Mouse (Mus musculus) erythroid progenitor cell, adult 5-6 weeks (primary cell): ENCODE data around the gene Atraid. TPM values are rescaled to one million over a fixed set of nuclear protein-coding genes. Genes with fewer than 3 reads are reported as not detected.
A peak's percentile ranks its signal among the peaks of the same experiment; 100 is the strongest.
"Not testable (repeated sequence)": the region's sequence is repeated elsewhere in the genome, so short reads cannot be mapped to it uniquely, and the experiment has no call there.

Experiments used
- ATAC-seq: replicated peaks from 2 replicates; pipeline ENCODE4 v1.8.0; 2016; ENCODE audit warnings: moderate number of reproducible peaks, mild to moderate bottlenecking, moderate TSS enrichment, inconsistent platforms; ENCODE audit not compliant: poor library complexity, low FRiP score, severe bottlenecking
- total RNA-seq, 2 experiments: library from RNA; stranded (forward) in 1 of 2; stranded (reverse) in 1 of 2; fragments of 150-400 nt in 1 of 2; fragments of 186-747, 209-891 nt in 1 of 2; gene quantifications; 2 replicates each; pipeline versions ENCODE4 v1.2.3 to v1.2.4; 2015 to 2017; ENCODE audit warnings: low replicate concordance in 2 of 2

The Atraid gene
- total RNA-seq (2015; ENCODE audit: low replicate concordance) (38.6 and 49.9 TPM in 2 replicates), total RNA-seq (2017; ENCODE audit: low replicate concordance) (15.1 and 16.0 TPM in 2 replicates)

GRCm38 (mm10) chr5:31047848-31048762 lies at the start of gene Atraid:
Gene Atraid, plus strand, starts transcription at chr5:31048312.
- ATAC-seq, result peak; percentile 87

- no peak for ATAC-seq
Observed at GRCm38 (mm10) chr5:30999324-30999723, 48.8 kb upstream of the Atraid start.

GRCm38 (mm10) chr5:31000122-31000521 lies 48.0 kb upstream of the Atraid start:
- no peak for ATAC-seq

- ATAC-seq, result no peak
Observed at GRCm38 (mm10) chr5:31000993-31001392, 47.1 kb upstream of the Atraid start.

- no peak for ATAC-seq
Observed at GRCm38 (mm10) chr5:31001560-31001959, 46.6 kb upstream of the Atraid start.

GRCm38 (mm10) chr5:31004184-31004583 lies 43.9 kb upstream of the Atraid start:
- ATAC-seq, result peak; percentile 76

- ATAC-seq, result no peak
Observed at GRCm38 (mm10) chr5:31012737-31013136, 35.4 kb upstream of the Atraid start.

GRCm38 (mm10) chr5:31015913-31016312 lies 32.2 kb upstream of the Atraid start:
- ATAC-seq, result no peak

GRCm38 (mm10) chr5:31021790-31022189 lies 26.3 kb upstream of the Atraid start:
- ATAC-seq, result not testable (repeated sequence)

- no peak for ATAC-seq
Observed at GRCm38 (mm10) chr5:31022690-31023089, 25.4 kb upstream of the Atraid start.

GRCm38 (mm10) chr5:31023254-31023653 lies 24.9 kb upstream of the Atraid start:
- no peak for ATAC-seq

GRCm38 (mm10) chr5:31024641-31025040 lies 23.5 kb upstream of the Atraid start:
- ATAC-seq, result no peak

- ATAC-seq, result no peak
Observed at GRCm38 (mm10) chr5:31030926-31031325, 17.2 kb upstream of the Atraid start.

- no peak for ATAC-seq
Observed at GRCm38 (mm10) chr5:31031508-31031907, 16.6 kb upstream of the Atraid start.

- ATAC-seq, result no peak
Observed at GRCm38 (mm10) chr5:31034669-31035068, 13.4 kb upstream of the Atraid start.

GRCm38 (mm10) chr5:31036556-31036955 lies 11.6 kb upstream of the Atraid start:
- ATAC-seq, result not testable (repeated sequence)

- no peak for ATAC-seq
Observed at GRCm38 (mm10) chr5:31038171-31038845, 9.8 kb upstream of the Atraid start.

GRCm38 (mm10) chr5:31046416-31046815 lies 1.7 kb upstream of the Atraid start:
- no peak for ATAC-seq

- ATAC-seq, result no peak
Observed at GRCm38 (mm10) chr5:31047074-31047473, 1.0 kb upstream of the Atraid start.

GRCm38 (mm10) chr5:31048763-31049641 lies 890 bp downstream of the Atraid start, which contains the start of gene Slc5a6:
Gene Slc5a6, minus strand, starts transcription at chr5:31048924.
- ATAC-seq, result peak; percentile 49
